Mouse (Mus musculus) neural tube, embryonic 15.5 days (tissue): ENCODE measurements around the gene Hmcn2. TPM values are rescaled to one million over a fixed set of nuclear protein-coding genes. Genes with fewer than 3 reads are reported as not detected.

Experiments
- ATAC-seq: fragments of 200-750 bp; cut with Nextera tagmentation; 2 replicates; pipeline ENCODE4 v1.8.0; 2017; ENCODE audit warnings: mild to moderate bottlenecking, moderate TSS enrichment, moderate library complexity; ENCODE audit not compliant: low FRiP score
- H3K27ac ChIP-seq: fragments of 300-500 bp; sonication (generic); replicated peaks from 2 replicates; pipeline ENCODE4 v1.5.1; 2015; ENCODE audit warnings: mild to moderate bottlenecking, inconsistent platforms
- H3K27me3 ChIP-seq: fragments of 300-500 bp; sonication (generic); replicated peaks from 2 replicates; pipeline ENCODE4 v1.6.1; 2015; ENCODE audit warnings: inconsistent platforms
- H3K36me3 ChIP-seq: fragments of 300-500 bp; sonication (generic); 2 replicates; pipeline ENCODE4 v1.6.1; 2015; ENCODE audit warnings: inconsistent platforms
- H3K4me1 ChIP-seq: fragments of 300-500 bp; sonication (generic); 2 replicates; pipeline ENCODE4 v1.6.1; 2015; ENCODE audit warnings: inconsistent platforms
- H3K4me2 ChIP-seq: fragments of 300-500 bp; sonication (generic); 2 replicates; pipeline ENCODE4 v1.6.1; 2015; ENCODE audit warnings: inconsistent platforms, mild to moderate bottlenecking, moderate library complexity
- H3K4me3 ChIP-seq: fragments of 300-500 bp; sonication (generic); replicated peaks from 2 replicates; pipeline ENCODE4 v1.5.1; 2015; ENCODE audit warnings: mild to moderate bottlenecking, inconsistent platforms
- H3K9ac ChIP-seq: fragments of 300-500 bp; sonication (generic); replicated peaks from 2 replicates; pipeline ENCODE4 v1.6.1; 2015; ENCODE audit warnings: mild to moderate bottlenecking, inconsistent platforms
- H3K9me3 ChIP-seq: fragments of 300-500 bp; sonication (generic); replicated peaks from 2 replicates; pipeline ENCODE4 v1.6.1; 2016; ENCODE audit warnings: inconsistent platforms
- WGBS: fragments of 180-500 bp; shearing (Covaris S2); methylation state at CpG from one replicate; pipeline ENCODE4 v1.1.7; 2015; ENCODE audit warnings: mixed read lengths; 5-methylcytosine and 5-hydroxymethylcytosine counted together
- polyA plus RNA-seq: library from polyadenylated mRNA; unstranded; fragments of >200 nt; fragmentation: Nextera tagmentation; extraction: Ambion mirVana; gene quantifications from 2 replicates; pipeline ENCODE4 v1.2.1, GENCODE M21; 2015

The Hmcn2 gene
- polyA plus RNA-seq, 1 experiment from 2014 or later, result 0.44 TPM

DNA sequence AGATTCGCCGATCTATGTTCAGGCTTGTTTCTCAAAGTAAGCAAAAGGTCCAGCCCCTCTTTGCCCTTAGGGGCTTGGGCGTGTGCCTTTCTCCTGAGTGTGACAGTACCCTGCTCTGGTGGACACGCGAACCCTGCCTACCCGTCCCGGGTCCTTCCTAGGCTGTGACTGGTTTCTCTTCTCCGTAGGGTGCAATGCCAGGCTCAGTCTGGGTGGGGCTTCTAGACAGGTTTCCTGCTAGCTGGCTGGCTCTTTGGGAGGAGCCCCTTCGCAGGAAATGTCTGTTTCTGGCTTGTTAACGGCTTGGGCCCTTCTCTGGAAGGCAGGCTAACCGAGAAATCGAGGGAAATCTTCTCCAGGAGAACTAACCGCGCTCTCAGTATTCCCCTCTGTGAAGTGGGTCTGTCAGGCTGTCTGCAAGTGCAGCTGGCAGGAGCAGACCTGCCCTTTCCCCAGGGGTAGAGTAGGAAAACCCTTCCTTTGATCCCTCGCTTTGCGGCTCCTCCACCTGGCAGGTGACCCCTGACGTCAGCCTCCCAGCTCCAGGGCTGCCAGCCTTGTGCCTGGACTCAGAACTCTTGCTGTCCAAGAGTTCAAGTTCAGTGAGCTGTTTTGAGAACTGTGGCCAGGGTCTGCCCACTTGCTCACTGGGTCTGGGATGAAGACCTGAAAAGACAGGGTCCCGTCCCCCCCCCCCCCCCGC, 156.6 kb downstream of the Hmcn2 start:
- peak overlapping the region; percentile 46 for H3K4me3 ChIP-seq
- peaks cover 50% of the 10 kb centered on the region for H3K27me3 ChIP-seq
- no peak for ATAC-seq

DNA sequence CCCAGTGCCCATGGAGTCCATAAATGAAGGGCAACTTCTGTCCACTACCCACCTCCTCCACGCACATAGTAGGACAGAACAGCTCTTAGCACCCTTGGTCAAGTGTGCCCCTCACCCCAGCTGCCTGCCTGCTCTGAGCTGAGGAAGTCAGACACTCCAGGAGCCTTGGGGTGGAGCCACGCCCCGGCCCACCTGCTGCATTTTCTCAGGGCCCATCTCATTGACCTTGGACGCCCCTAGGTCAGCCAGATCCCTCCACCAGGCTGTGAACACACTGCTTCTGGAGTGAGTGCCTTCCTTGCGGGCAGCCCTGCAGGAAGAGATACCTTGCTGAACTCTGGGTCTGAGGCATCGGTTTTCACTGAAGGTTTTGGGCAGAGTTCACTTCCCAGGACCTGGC, 157.4 kb downstream of the Hmcn2 start:
- H3K9ac ChIP-seq, result no peak overlapping the region
- no peak overlapping the region for H3K4me3 ChIP-seq
- no peaks in the 10 kb centered on the region for H3K9me3 ChIP-seq
- H3K27ac ChIP-seq, result no peak overlapping the region
- 43% methylated on average over 6 of the region's 6 CpGs for WGBS
- no peak overlapping the region for H3K4me2 ChIP-seq
- H3K27me3 ChIP-seq, result peaks cover 50% of the 10 kb centered on the region
- no peak for ATAC-seq
- no peaks in the 10 kb centered on the region for H3K36me3 ChIP-seq
- H3K4me1 ChIP-seq, result peaks cover 24% of the 10 kb centered on the region

More for the DNA sequence above, 156.6 kb downstream of the Hmcn2 start:
- Histone ChIP-seq H3K9ac (peak overlapping the region; percentile 57; the same call in 1 of the 2 replicates), H3K4me1 (peaks cover 24% of the 10 kb centered on the region), H3K9me3 (no peaks in the 10 kb centered on the region), H3K4me2 (peak overlapping the region; percentile 98), H3K27ac (no peak overlapping the region), H3K36me3 (no peaks in the 10 kb centered on the region)
- 9% methylated on average over 19 of the region's 19 CpGs for WGBS

DNA sequence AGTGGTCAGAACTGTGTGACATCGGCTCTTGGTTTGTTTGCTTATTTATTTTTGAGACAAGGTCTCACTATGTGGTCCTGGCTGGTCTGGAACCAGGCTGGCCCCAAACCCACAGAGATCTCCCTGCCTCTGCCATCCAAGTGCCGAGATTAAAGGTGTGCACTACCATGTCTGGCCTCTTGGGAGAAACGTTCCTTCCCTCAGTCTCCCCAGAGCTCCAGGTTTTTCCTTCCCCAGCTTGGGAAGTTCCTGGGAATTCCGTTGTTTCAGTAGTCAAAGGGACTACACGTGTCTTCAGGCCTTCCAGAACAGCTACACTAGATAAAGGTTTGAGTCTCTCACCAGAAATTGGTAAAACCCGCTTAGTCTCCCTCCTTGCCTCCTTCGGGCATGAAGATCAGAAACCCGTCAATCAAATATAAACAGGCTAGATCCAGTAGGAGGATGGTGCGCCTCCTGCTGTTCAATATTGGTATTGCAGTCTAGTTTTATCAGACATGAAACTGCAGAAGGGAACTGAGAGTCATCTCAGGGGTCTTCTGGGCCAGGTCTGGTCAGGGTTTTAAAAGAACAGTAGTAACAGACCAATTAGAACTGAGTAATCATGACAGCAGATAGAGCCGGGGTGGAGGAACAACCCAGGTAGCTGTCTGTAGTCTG, 158.3 kb downstream of the Hmcn2 start:
- WGBS, result 51% methylated on average over 10 of the region's 10 CpGs
- Histone ChIP-seq H3K4me2 (no peak overlapping the region), H3K4me3 (no peak overlapping the region), H3K36me3 (no peaks in the 10 kb centered on the region), H3K27me3 (peaks cover 47% of the 10 kb centered on the region), H3K4me1 (peaks cover 24% of the 10 kb centered on the region), H3K27ac (no peak overlapping the region), H3K9me3 (no peaks in the 10 kb centered on the region), H3K9ac (no peak overlapping the region)
- ATAC-seq, result no peak

DNA sequence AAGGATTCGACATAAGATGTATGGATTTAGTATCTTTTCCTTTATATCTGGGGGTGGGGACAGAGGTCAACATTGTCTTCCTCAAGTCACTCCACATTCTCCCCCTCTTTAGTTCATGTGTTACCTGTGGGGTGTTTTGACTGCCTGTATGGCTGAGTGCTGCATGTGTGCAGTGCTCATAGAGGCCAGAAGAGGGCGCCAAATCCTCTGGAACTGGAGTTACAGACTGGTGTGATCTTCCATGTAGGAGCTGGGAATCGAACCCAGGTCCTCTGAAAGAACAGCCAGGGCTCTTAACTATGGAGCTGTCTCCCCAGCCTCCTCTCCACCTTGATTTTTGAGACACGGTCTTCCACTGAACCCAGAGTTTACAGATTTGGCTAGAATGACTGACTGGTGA, 159.7 kb downstream of the Hmcn2 start:
- no peak overlapping the region for H3K4me3 ChIP-seq
- no peak overlapping the region for H3K9ac ChIP-seq
- peaks cover 39% of the 10 kb centered on the region for H3K27me3 ChIP-seq
- H3K4me2 ChIP-seq, result no peak overlapping the region
- H3K4me1 ChIP-seq, result peaks cover 24% of the 10 kb centered on the region
- 67% methylated on average over 4 of the region's 4 CpGs for WGBS
- no peaks in the 10 kb centered on the region for H3K9me3 ChIP-seq
- H3K36me3 ChIP-seq, result no peaks in the 10 kb centered on the region
- no peak for ATAC-seq
- H3K27ac ChIP-seq, result no peak overlapping the region

DNA sequence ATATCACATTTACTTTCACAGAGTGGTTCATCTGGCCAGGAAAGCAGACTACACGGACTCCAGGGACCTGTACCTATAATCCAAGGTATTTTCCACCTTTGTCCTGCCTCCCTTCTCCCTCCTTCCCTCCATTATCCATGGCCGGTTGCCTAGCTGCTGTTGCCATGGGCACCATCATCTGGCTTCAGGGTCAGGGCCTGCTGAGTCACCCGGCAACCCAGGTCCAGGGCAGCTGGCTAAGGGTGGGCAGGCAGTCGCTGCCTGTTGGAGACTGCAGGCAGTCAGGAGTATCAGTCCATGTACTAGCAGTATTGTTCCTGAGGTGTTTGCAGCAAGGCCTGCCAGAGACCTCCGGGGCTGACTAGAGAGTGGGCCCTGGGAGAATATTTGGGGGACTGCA, 160.5 kb downstream of the Hmcn2 start:
- ATAC-seq, result no peak
- Histone ChIP-seq H3K27me3 (peaks cover 39% of the 10 kb centered on the region), H3K27ac (no peak overlapping the region), H3K4me1 (peaks cover 17% of the 10 kb centered on the region), H3K9ac (no peak overlapping the region), H3K4me3 (no peak overlapping the region), H3K4me2 (no peak overlapping the region), H3K9me3 (no peaks in the 10 kb centered on the region), H3K36me3 (no peaks in the 10 kb centered on the region)
- 55% methylated on average over 5 of the region's 5 CpGs for WGBS

DNA sequence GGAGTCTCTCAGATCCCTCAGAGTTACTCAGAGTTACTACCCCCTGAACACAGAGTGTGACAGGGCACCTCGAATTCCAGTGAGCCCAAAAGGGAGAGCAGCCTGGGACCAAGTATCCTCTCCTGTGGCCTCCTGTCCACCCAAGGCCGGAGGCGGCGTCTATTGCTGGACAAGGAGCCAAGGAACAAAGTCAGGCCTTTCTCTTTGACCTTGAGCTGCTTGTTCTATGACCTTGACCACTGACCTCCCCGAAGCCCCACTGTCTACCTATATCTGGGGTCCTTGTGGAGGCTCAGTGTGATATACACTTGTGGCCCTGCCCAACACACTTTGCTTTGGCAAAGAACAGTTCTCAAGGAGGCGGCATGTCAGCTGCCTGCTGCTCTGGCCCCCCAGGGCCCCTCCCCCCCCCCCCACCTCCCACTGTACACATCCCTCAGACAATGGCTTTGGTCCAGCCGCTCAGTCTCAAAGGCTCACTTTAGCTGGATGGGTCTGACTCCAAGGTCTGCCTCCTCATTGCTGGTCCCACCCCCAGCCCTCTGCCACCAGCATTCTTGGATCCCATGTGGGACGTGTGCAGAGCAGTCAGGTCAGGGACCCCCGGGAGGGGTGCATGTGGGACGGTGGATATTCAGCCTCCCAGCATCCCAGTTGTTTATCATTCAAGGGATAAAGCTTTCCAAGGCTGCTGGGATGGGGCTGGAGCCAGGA, 162.0 kb downstream of the Hmcn2 start:
- WGBS, result 67% methylated on average over 10 of the region's 10 CpGs
- H3K27me3 ChIP-seq, result peaks cover 36% of the 10 kb centered on the region
- no peaks in the 10 kb centered on the region for H3K36me3 ChIP-seq
- H3K27ac ChIP-seq, result no peak overlapping the region
- no peak overlapping the region for H3K9ac ChIP-seq
- no peak overlapping the region for H3K4me2 ChIP-seq
- no peak for ATAC-seq
- H3K4me3 ChIP-seq, result no peak overlapping the region
- H3K4me1 ChIP-seq, result peaks cover 5% of the 10 kb centered on the region
- no peaks in the 10 kb centered on the region for H3K9me3 ChIP-seq

DNA sequence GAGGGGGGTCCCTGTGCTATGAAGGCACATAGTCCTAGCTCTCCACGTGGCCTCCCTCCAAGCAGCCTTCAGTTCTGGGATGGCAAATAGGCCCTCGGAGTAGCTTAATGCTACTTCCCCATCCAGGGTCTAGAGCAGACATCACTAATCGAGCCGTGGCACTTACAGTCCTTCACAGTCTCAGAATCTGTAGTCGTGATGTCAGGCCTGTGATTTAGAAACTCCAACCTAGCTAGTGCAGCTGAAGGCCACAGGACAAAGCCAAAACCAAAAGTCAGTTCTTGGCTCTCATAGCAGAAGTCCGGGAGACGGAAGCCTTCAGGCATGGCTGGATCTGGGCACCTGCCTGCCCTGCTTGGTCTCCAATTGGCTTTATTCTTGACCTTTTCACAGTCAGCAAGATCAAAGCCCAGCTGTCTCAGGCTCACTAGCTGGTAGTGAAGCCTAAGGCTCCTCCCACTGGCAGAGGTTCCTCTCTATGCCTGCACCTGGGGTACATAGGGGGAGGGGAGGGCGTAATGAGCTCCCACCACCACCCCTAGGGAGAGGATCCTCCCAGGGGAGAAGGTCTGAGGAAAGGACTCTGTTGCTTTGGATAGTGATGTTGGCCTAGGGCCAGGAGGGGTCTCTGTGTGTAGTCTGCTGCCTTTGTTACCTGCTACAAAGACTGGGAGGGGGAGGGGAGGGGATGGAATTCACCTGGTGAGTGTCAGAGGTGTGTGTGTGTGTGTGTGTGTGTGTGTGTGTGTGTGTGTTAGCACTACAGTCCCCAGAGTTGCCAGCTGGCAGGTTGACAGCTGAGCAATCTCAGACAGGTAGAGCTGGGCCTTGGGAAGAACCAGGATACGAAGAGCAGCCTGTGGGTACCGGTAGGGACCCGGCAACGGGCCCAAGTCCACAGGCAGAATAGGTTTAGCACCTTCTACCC, 163.3 kb downstream of the Hmcn2 start:
- no peak overlapping the region for H3K27ac ChIP-seq
- H3K9me3 ChIP-seq, result no peaks in the 10 kb centered on the region
- peaks cover 36% of the 10 kb centered on the region for H3K27me3 ChIP-seq
- H3K9ac ChIP-seq, result no peak overlapping the region
- no peaks in the 10 kb centered on the region for H3K36me3 ChIP-seq
- H3K4me2 ChIP-seq, result no peak overlapping the region
- 76% methylated on average over 12 of the region's 12 CpGs for WGBS
- H3K4me1 ChIP-seq, result peaks cover 5% of the 10 kb centered on the region
- H3K4me3 ChIP-seq, result no peak overlapping the region
- ATAC-seq, result no peak

DNA sequence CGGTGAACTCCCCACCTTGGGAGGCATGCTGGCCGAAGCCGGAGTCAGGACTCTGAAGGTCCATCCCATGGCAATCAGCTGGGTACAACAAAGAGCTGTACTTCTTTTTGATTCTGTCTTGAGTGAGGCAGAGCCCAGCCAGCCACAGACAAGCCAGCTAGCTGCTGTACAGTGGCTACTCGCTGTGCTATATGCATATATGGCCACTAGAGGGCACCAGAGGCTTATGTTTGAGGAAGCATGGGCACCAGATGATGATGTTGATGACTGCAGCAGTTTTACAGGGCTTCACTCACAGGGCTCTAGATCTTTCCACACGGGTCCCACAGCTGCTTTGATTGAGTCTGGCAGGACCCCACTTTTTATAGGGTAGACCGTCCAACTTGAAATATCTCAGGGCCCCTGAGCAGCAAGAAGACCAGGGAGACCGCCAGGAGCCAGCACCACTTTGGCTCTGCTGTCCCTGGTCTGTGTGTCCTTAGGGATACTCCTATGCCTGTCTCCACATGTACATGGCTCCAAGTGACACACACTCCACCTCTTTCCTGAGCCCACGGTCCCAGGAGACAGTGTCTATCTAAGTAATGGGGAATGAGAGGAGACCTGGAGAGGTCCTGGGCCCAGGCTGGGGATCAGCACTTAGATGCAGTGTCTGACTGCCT, 168.8 kb downstream of the Hmcn2 start:
- Histone ChIP-seq H3K9me3 (no peaks in the 10 kb centered on the region), H3K4me3 (no peak overlapping the region), H3K9ac (no peak overlapping the region), H3K27ac (no peak overlapping the region), H3K27me3 (peaks cover 87% of the 10 kb centered on the region), H3K4me1 (peaks cover under 1% of the 10 kb centered on the region; the same call in 1 of the 2 replicates), H3K36me3 (no peaks in the 10 kb centered on the region), H3K4me2 (no peak overlapping the region)
- ATAC-seq, result peak; percentile 84
- 31% methylated on average over 8 of the region's 8 CpGs for WGBS

DNA sequence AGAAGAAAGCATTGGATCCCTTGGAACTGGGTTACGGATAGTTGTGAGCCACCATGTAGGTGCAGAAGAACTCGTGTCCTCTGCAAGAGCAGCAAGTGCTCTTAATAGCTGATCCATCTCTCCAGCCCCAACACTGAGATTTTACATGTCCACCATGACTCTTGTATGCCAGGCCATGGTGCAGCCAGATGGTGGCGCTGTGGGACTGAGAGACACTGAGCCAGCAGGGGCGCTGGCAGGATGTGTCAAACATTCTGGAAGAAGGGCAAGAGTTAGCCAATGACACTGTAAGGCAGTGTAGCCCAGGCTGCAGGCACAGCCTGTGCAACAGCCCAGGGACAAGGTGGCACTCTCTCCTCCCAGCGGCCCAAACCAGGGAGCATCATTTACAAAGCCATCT, 170.0 kb downstream of the Hmcn2 start:
- Histone ChIP-seq H3K27ac (no peak overlapping the region), H3K9me3 (no peaks in the 10 kb centered on the region), H3K9ac (no peak overlapping the region), H3K36me3 (no peaks in the 10 kb centered on the region), H3K4me1 (peaks cover 9% of the 10 kb centered on the region), H3K27me3 (peaks cover 87% of the 10 kb centered on the region), H3K4me2 (no peak overlapping the region), H3K4me3 (no peak overlapping the region)
- WGBS, result 27% methylated on average over 5 of the region's 5 CpGs
- no peak for ATAC-seq

DNA sequence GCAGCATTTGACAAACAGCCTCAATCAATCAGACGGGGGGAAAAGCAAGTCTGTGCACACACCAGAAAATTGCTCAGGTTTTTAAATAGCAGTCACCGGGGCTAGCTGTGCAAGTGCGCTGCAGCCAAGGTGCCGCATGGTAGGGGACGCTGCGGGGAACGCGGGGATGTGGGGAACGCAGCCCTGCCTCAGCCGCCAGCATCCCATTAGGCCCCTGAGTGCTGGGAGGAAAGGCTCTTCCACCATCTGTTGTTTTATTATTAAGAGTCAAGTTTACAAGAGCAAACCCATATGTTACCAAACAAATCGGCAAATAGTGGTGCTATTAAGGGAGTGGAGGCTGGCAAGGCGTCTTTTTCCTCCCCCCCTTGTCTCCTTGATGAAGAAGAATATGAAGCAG, 175.0 kb downstream of the Hmcn2 start:
- peaks cover 27% of the 10 kb centered on the region for H3K4me1 ChIP-seq
- no peak for ATAC-seq
- H3K27me3 ChIP-seq, result peaks cover 75% of the 10 kb centered on the region
- H3K9ac ChIP-seq, result no peak overlapping the region
- H3K4me2 ChIP-seq, result no peak overlapping the region
- WGBS, result 8% methylated on average over 12 of the region's 12 CpGs
- no peak overlapping the region for H3K27ac ChIP-seq
- H3K36me3 ChIP-seq, result no peaks in the 10 kb centered on the region
- H3K4me3 ChIP-seq, result no peak overlapping the region
- H3K9me3 ChIP-seq, result no peaks in the 10 kb centered on the region

DNA sequence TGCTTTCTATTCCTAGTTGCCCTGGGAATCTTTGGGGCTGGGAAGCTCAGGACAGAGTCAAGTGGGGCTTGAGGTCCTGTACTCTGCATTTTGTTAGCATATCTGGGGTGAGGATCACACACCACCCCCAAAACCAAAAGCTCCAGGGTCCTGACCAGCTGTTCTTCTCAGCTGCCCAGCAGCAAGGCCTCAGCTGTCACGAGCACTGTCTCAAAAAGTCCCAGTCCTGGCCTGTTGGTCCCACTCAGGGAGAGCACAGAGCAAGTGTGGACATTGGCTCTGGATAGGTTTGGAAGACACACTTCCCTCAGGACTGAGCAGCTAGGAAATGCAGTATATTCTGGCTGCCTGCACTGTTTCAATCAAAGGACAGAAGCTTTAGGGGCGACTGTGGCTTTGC, 176.3 kb downstream of the Hmcn2 start:
- H3K9ac ChIP-seq, result no peak overlapping the region
- peaks cover 40% of the 10 kb centered on the region for H3K4me1 ChIP-seq
- no peak overlapping the region for H3K27ac ChIP-seq
- no peaks in the 10 kb centered on the region for H3K9me3 ChIP-seq
- no peak overlapping the region for H3K4me3 ChIP-seq
- H3K4me2 ChIP-seq, result no peak overlapping the region
- 90% methylated on average over 2 of the region's 2 CpGs for WGBS
- peaks cover 62% of the 10 kb centered on the region for H3K27me3 ChIP-seq
- no peaks in the 10 kb centered on the region for H3K36me3 ChIP-seq
- ATAC-seq, result no peak
